Mouse (Mus musculus) liver, postnatal 0 days (tissue): ENCODE data around the gene Slc19a1.

Experiments
- CTCF ChIP-seq: sonication (generic); IDR thresholded peaks from 2 replicates; pipeline ENCODE4 v1.5.1; 2016; ENCODE audit warnings: antibody characterized with exemption, low read depth
- EP300 ChIP-seq: IDR thresholded peaks from 2 replicates; pipeline ENCODE4 v1.6.1; 2016; ENCODE audit warnings: antibody characterized with exemption, low read depth, mild to moderate bottlenecking

DNA sequence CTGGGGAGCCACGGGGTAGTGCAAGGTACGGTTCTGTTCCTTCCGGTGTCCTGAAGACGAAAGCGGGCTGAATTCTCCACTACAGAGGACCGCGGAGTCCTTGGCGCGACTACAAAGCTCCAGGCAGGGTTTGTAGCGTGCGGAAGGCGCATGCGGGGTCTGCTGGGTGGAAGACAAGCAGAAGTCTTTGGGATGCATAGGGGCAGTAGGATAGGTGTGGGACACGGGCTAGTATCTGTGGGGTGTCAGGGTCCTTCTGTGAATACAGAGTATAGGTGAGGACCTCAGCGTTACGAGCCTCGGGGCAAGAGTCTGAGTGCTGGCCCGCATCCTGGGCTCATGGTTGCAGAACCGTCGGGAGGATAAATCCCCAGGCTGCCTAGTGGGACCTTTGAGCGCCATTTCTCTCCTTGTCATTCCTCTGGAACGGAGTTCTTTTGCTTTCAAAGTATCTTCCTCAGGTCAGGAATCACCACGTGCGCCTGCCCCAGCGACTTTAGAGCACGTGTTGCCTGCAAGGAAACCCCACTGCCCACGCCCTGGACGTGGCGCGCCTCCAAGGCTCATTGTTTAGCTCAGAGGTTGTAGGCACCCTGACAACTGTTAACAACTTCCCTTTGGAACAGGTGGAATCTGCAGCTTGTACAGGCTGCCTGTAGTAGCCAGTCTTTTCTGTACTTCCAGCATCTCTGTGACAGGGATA lies 1.4 kb downstream of the Slc19a1 start:
- TF ChIP-seq CTCF (no peak; the same call in 1 of the 2 replicates), EP300 (no peak)
